Mouse (Mus musculus) spleen, embryonic (tissue): Measurements from ENCODE around the gene Crk.

Source experiments
- CTCF ChIA-PET: fragments of 350-600 bp; sonication (Branson Sonifier 250); formaldehyde crosslinking; loops from one replicate; lab custom pipeline; 2022; lab: Charles Lee

The Crk gene

GRCm38 (mm10) chr11:75654471-75655390 lies 24.3 kb upstream of the Crk start:
- CTCF ChIA-PET, result no interaction called here

- CTCF ChIA-PET, result interaction anchor here (0.6 kb wide), 1 partner anchor 26 kb away, joined by 5 read pairs; no protein-coding TSS in a partner anchor
Measured at GRCm38 (mm10) chr11:75655621-75656545, 23.2 kb upstream of the Crk start.

- CTCF ChIA-PET, result interaction anchor here (0.7 kb wide), 1 partner anchor 47 kb away, joined by 3 read pairs; no protein-coding TSS in a partner anchor
Measured at GRCm38 (mm10) chr11:75656621-75657590, 22.2 kb upstream of the Crk start.

GRCm38 (mm10) chr11:75657841-75658240 lies 21.2 kb upstream of the Crk start:
- CTCF ChIA-PET, result no interaction called here

GRCm38 (mm10) chr11:75658311-75658710 lies 20.7 kb upstream of the Crk start:
- CTCF ChIA-PET, result no interaction called here

GRCm38 (mm10) chr11:75658996-75659750 lies 19.9 kb upstream of the Crk start:
- CTCF ChIA-PET, result no interaction called here

GRCm38 (mm10) chr11:75660081-75660590 lies 18.9 kb upstream of the Crk start:
- CTCF ChIA-PET, result no interaction called here

- CTCF ChIA-PET, result no interaction called here
Measured at GRCm38 (mm10) chr11:75660941-75661800, 17.9 kb upstream of the Crk start.

- CTCF ChIA-PET, result no interaction called here
Measured at GRCm38 (mm10) chr11:75662131-75662530, 16.9 kb upstream of the Crk start.

- CTCF ChIA-PET, result no interaction called here
Measured at GRCm38 (mm10) chr11:75666296-75666695, 12.8 kb upstream of the Crk start.

GRCm38 (mm10) chr11:75668621-75669020 lies 10.4 kb upstream of the Crk start:
- CTCF ChIA-PET, result no interaction called here

- CTCF ChIA-PET, result no interaction called here
Measured at GRCm38 (mm10) chr11:75669176-75669852, 9.7 kb upstream of the Crk start.

- CTCF ChIA-PET, result no interaction called here
Measured at GRCm38 (mm10) chr11:75669853-75670200, 9.2 kb upstream of the Crk start.

GRCm38 (mm10) chr11:75671426-75672180 lies 7.5 kb upstream of the Crk start:
- CTCF ChIA-PET, result no interaction called here

GRCm38 (mm10) chr11:75673411-75673810 lies 5.6 kb upstream of the Crk start:
- CTCF ChIA-PET, result no interaction called here

GRCm38 (mm10) chr11:75674875-75675274 lies 4.2 kb upstream of the Crk start:
- CTCF ChIA-PET, result no interaction called here

- CTCF ChIA-PET, result interaction anchor here (0.6 to 0.7 kb wide), 3 partner anchors 10 to 262 kb away, joined by 7 to 13 read pairs (median 10); no protein-coding TSS in a partner anchor
Measured at GRCm38 (mm10) chr11:75677881-75678746, 945 bp upstream of the Crk start.
